Mouse (Mus musculus): ENCODE data around the gene Arrb2. TPM values are rescaled to one million over a fixed set of nuclear protein-coding genes. Genes with fewer than 3 reads are reported as not detected.

Arrb2 gene
- polyA plus RNA-seq, 1 experiment from 2014 or later: 7.4 TPM

DNA sequence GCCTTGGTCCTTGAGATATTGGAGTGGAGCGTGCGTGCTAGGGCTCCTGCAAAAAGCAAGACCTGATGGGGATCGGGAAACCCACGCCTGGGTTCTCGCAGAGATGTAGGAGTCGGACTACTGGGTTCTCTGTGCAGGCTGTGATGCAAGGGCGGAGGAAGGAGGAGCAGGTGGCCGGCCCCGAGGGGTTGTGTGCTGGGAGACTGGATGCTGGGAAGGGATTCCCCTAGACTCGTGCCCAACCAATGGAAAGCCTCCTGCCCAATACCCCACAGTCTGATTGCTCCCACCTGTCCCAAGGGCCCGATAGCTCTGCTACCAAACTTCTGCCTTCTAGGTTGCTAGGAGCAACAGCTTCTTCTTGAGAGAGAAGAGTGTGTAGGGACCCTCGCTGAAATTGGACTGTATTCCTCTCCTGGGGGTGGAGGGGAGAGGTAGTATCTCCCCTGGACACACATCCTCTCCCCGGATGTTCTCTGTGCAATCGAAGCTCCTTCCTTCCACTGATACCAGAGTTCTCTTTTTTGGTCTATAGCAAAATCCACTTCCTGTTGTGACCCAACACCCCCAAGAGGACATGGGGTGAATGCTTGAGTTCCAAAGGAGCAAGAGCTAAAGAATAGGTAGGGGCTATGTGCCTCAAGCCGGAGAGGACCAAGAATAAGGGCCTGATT lies 597 bp downstream of the Arrb2 start:
- Histone ChIP-seq H3K4me2 (replicated peaks; ENCODE audit: low read depth) (peak overlapping the region; percentile 93), H3K4me1 (replicated peaks; ENCODE audit: control insufficient read depth, insufficient read depth, low read length) (peaks cover 6% of the 10 kb centered on the region; the same call in 1 of the 2 replicates), H3K27ac (ENCODE audit: low read depth, low read length) (peak overlapping the region; percentile 22; the same call in 1 of the 2 replicates), H3K4me3 (ENCODE audit: low read depth, low read length) (peak overlapping the region; percentile 68), H3K27me3 (replicated peaks; ENCODE audit: control insufficient read depth, insufficient read depth, low read length) (no peaks in the 10 kb centered on the region), H3K9ac (ENCODE audit: low read depth, low read length) (peak overlapping the region; percentile 52), H3K36me3 (ENCODE audit: control insufficient read depth, insufficient read depth) (peaks cover 19% of the 10 kb centered on the region; the same call in 1 of the 2 replicates), H3K9me3 (ENCODE audit: control insufficient read depth) (no peaks in the 10 kb centered on the region)
- no peak for ATAC-seq
- TF ChIP-seq CTCF (IDR thresholded peaks at IDR 0.05; ENCODE audit: low read depth): no peak
- 6% methylated on average over 15 of the region's 15 CpGs for WGBS

DNA sequence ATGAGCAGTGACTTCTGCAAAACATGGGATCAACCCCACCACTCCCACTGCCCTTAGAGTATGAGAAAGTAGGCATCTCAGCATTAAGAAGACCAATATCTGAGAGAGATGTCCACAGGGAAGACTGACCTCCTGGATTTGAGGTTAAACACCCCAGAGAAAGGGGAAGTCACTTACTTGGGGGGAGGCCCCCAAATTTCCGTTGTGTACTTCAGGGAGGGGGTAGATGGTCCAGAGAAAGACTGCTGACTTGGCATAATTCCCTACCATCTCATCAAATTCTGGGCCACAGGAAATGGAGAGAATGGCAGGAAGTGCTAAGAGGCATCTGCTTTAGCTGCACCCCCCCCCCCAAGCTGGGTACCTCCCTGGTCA lies 1.1 kb downstream of the Arrb2 start:
- TF ChIP-seq CTCF (IDR thresholded peaks at IDR 0.05; ENCODE audit: low read depth): no peak
- no peak overlapping the region; the same call in 1 of the 2 replicates for H3K4me2 ChIP-seq (replicated peaks; ENCODE audit: low read depth)
- peaks cover 22% of the 10 kb centered on the region; the same call in 1 of the 2 replicates for H3K36me3 ChIP-seq (ENCODE audit: control insufficient read depth, insufficient read depth)
- no peak overlapping the region for H3K9ac ChIP-seq (ENCODE audit: low read depth, low read length)
- H3K4me3 ChIP-seq (ENCODE audit: low read depth, low read length): no peak overlapping the region; the same call in 1 of the 2 replicates
- H3K4me1 ChIP-seq (replicated peaks; ENCODE audit: control insufficient read depth, insufficient read depth, low read length): peaks cover 6% of the 10 kb centered on the region; the same call in 1 of the 2 replicates
- H3K27me3 ChIP-seq (replicated peaks; ENCODE audit: control insufficient read depth, insufficient read depth, low read length): no peaks in the 10 kb centered on the region
- no peaks in the 10 kb centered on the region for H3K9me3 ChIP-seq (ENCODE audit: control insufficient read depth)
- no peak for ATAC-seq
- WGBS: 72% methylated on average over 1 of the region's 1 CpGs
- H3K27ac ChIP-seq (ENCODE audit: low read depth, low read length): no peak overlapping the region

DNA sequence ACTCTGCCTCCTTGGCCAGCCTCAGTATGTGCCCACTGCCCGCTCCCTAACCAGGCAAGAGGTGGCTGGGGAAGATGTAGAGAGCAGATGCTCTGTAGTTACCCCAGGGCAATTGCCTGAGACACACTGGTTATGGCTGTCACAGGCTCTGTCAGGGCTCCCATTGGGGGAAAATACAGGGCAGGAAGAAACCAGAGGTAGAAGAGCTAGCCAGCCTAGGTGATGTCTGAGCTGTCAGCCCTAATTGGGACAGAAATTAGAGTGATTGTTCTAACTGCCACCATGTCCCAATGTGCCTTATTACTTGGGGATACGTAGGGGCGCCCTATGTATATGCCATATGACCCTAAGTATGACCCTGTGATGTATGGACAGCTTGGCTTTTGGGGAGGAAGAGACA lies 1.5 kb downstream of the Arrb2 start:
- TF ChIP-seq CTCF (IDR thresholded peaks at IDR 0.05; ENCODE audit: low read depth): no peak
- Histone ChIP-seq H3K4me3 (ENCODE audit: low read depth, low read length) (no peak overlapping the region), H3K27me3 (replicated peaks; ENCODE audit: control insufficient read depth, insufficient read depth, low read length) (no peaks in the 10 kb centered on the region), H3K27ac (ENCODE audit: low read depth, low read length) (no peak overlapping the region), H3K9me3 (ENCODE audit: control insufficient read depth) (no peaks in the 10 kb centered on the region), H3K4me2 (replicated peaks; ENCODE audit: low read depth) (no peak overlapping the region; the same call in 1 of the 2 replicates), H3K9ac (ENCODE audit: low read depth, low read length) (no peak overlapping the region), H3K4me1 (replicated peaks; ENCODE audit: control insufficient read depth, insufficient read depth, low read length) (peaks cover 6% of the 10 kb centered on the region; the same call in 1 of the 2 replicates), H3K36me3 (ENCODE audit: control insufficient read depth, insufficient read depth) (peaks cover 26% of the 10 kb centered on the region; the same call in 1 of the 2 replicates)
- WGBS: 97% methylated on average over 3 of the region's 3 CpGs
- no peak for ATAC-seq

DNA sequence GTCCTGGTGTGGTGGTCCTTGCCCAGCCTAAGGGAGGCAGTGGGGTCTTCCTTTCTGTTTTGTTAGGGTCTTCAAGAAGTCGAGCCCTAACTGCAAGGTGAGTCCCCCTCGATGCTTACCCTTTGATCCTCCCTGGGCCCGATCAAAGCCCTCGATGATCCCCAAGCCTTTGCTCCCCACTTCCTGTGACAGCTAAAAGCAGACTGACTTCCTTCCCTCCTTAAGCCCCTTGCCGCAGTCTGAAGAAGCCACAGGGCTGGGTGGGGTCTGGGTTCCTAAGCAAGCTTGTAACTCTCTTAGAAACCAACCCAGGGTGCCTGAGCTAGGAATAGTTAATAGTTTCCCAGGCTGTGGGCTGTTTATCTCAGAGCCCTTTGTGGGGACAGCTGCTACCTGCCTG lies 3.0 kb downstream of the Arrb2 start:
- no peak for TF ChIP-seq CTCF (IDR thresholded peaks at IDR 0.05; ENCODE audit: low read depth)
- Histone ChIP-seq H3K9me3 (ENCODE audit: control insufficient read depth) (no peaks in the 10 kb centered on the region), H3K27me3 (replicated peaks; ENCODE audit: control insufficient read depth, insufficient read depth, low read length) (no peaks in the 10 kb centered on the region), H3K9ac (ENCODE audit: low read depth, low read length) (no peak overlapping the region), H3K36me3 (ENCODE audit: control insufficient read depth, insufficient read depth) (peaks cover 42% of the 10 kb centered on the region), H3K4me1 (replicated peaks; ENCODE audit: control insufficient read depth, insufficient read depth, low read length) (peaks cover 6% of the 10 kb centered on the region; the same call in 1 of the 2 replicates), H3K27ac (ENCODE audit: low read depth, low read length) (no peak overlapping the region), H3K4me2 (replicated peaks; ENCODE audit: low read depth) (no peak overlapping the region), H3K4me3 (ENCODE audit: low read depth, low read length) (no peak overlapping the region)
- no peak for ATAC-seq
- WGBS: 62% methylated on average over 5 of the region's 5 CpGs

DNA sequence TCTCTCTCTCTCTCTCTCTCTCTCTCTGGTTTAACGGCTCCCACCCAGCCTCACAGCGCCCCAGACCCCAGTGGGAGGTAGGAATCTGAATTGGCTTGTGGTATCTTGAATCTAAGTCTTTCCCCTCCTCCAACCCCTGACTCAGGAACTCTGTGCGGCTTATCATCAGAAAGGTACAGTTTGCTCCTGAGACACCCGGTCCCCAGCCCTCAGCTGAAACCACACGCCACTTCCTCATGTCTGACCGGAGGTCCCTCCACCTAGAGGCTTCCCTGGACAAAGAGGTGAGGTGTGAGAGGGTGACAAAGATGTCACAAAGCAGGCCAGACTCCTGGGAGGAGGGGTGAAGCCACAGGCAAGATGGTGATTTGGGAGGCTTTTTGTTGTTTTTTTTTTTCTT lies 5.0 kb downstream of the Arrb2 start:
- TF ChIP-seq CTCF (IDR thresholded peaks at IDR 0.05; ENCODE audit: low read depth): no peak
- no peak overlapping the region for H3K4me3 ChIP-seq (ENCODE audit: low read depth, low read length)
- no peak overlapping the region for H3K27ac ChIP-seq (ENCODE audit: low read depth, low read length)
- H3K9me3 ChIP-seq (ENCODE audit: control insufficient read depth): no peaks in the 10 kb centered on the region
- H3K4me2 ChIP-seq (replicated peaks; ENCODE audit: low read depth): no peak overlapping the region
- H3K36me3 ChIP-seq (ENCODE audit: control insufficient read depth, insufficient read depth): peaks cover 51% of the 10 kb centered on the region
- H3K4me1 ChIP-seq (replicated peaks; ENCODE audit: control insufficient read depth, insufficient read depth, low read length): peaks cover 6% of the 10 kb centered on the region; the same call in 1 of the 2 replicates
- no peak overlapping the region for H3K9ac ChIP-seq (ENCODE audit: low read depth, low read length)
- ATAC-seq: no peak
- WGBS: 72% methylated on average over 6 of the region's 6 CpGs
- no peaks in the 10 kb centered on the region for H3K27me3 ChIP-seq (replicated peaks; ENCODE audit: control insufficient read depth, insufficient read depth, low read length)

DNA sequence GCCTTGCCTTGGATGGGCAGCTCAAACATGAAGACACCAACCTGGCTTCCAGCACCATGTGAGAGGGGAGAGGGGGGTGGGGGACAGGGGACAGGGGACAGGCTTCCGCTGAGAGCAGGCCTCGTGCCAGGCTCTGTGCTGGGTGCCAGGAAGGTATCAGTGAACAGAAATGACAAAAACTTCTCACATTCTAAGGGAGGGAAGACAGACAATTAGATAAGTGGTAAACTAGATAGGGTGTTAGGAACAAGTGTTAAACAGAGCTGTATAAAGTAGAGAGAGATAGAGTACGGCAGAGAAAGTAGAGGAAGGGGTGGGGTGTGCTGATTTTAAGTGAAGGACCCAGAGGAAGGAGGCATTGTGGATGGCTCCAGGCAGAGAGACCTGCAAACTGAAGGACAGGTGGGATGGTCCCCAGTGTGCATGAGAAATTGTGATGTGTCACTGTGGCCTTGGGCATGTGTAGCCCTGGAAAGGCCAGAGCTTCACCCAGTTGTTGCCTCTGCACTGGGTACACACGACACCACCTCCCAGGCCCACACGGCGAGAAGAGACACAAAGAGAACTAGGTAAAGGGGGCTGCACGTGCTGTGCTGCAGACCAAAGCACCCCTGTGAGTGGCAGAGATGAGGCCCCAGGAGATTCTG lies 6.4 kb downstream of the Arrb2 start:
- WGBS: 88% methylated on average over 7 of the region's 7 CpGs
- H3K4me3 ChIP-seq (ENCODE audit: low read depth, low read length): no peak overlapping the region
- no peak overlapping the region for H3K27ac ChIP-seq (ENCODE audit: low read depth, low read length)
- no peaks in the 10 kb centered on the region for H3K4me1 ChIP-seq (replicated peaks; ENCODE audit: control insufficient read depth, insufficient read depth, low read length)
- H3K36me3 ChIP-seq (ENCODE audit: control insufficient read depth, insufficient read depth): peaks cover 51% of the 10 kb centered on the region
- H3K9me3 ChIP-seq (ENCODE audit: control insufficient read depth): no peaks in the 10 kb centered on the region
- no peak overlapping the region for H3K4me2 ChIP-seq (replicated peaks; ENCODE audit: low read depth)
- TF ChIP-seq CTCF (IDR thresholded peaks at IDR 0.05; ENCODE audit: low read depth): no peak
- H3K27me3 ChIP-seq (replicated peaks; ENCODE audit: control insufficient read depth, insufficient read depth, low read length): no peaks in the 10 kb centered on the region
- ATAC-seq: no peak
- H3K9ac ChIP-seq (ENCODE audit: low read depth, low read length): no peak overlapping the region

Data from intestine, postnatal 0 days (tissue).